ENCODE assay signal across 8 mouse cellular contexts in the genomic region with DNA sequence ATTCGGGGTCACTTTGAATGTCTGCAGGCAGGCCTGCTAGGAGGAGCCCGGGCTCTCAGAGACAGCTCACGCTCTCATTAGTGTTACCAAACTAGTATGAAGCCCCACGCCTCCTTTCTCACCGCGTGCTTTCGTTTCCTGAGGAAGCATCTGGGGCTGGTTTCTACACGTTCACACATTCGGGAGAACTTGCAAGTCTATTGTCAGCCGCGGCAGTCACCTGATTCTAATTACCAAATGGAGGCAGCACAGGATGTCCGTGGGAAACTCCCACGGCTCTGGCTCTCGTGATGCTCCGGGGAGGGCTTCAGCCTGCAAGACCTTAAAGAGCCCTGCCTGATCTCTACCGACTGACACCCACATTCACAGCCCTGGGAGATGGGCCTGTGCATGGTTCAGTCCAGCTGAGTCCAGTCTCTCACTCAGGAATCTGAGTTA. TPM values are rescaled to one million over a fixed set of nuclear protein-coding genes. Genes with fewer than 3 reads are reported as not detected.
DNase-seq lines count a peak whose midpoint lies in the region; ATAC-seq lines count a peak whose summit lies in the region.

No protein-coding gene starts in this region.

- H3K36me3 ChIP-seq in embryonic facial prominence, embryonic 13.5 days, result peaks cover 7% of the 10 kb centered on the region
- peaks cover 11% of the 10 kb centered on the region for H3K36me3 ChIP-seq in limb, embryonic 13.5 days
- H3K36me3 ChIP-seq in midbrain, embryonic 14.5 days (ENCODE audit: control insufficient read depth, insufficient read depth, low read length), result peaks cover 8% of the 10 kb centered on the region

- no peaks in the 10 kb centered on the region for H3K27me3 ChIP-seq in embryonic facial prominence, embryonic 13.5 days
- H3K27me3 ChIP-seq in limb, embryonic 13.5 days, result no peaks in the 10 kb centered on the region
- H3K27me3 ChIP-seq in midbrain, embryonic 14.5 days (ENCODE audit: control insufficient read depth, insufficient read depth, low read length), result no peaks in the 10 kb centered on the region

- WGBS in embryonic facial prominence, embryonic 13.5 days, result under 1% methylated on average over 16 of the region's 16 CpGs
- 1% methylated on average over 16 of the region's 16 CpGs for WGBS in limb, embryonic 13.5 days
- WGBS in midbrain, embryonic 14.5 days, result 2% methylated on average over 16 of the region's 16 CpGs

- peaks cover 40% of the 10 kb centered on the region for H3K4me1 ChIP-seq in embryonic facial prominence, embryonic 13.5 days
- H3K4me1 ChIP-seq in limb, embryonic 13.5 days, result peaks cover 43% of the 10 kb centered on the region
- peaks cover 35% of the 10 kb centered on the region for H3K4me1 ChIP-seq in midbrain, embryonic 14.5 days (ENCODE audit: control insufficient read depth, insufficient read depth, low read length)

- peak; percentile 69 for DNase-seq in left cerebral cortex, adult 11 months (ENCODE audit: low spot score)
- no peak for DNase-seq in left cerebral cortex, postnatal 4 days
- peak; percentile 88 to 94 for DNase-seq in heart, adult 18-20 months
- DNase-seq in kidney, adult 18-20 months, result peak; percentile 77
- DNase-seq in midbrain, embryonic 14.5 days, result peak; percentile 62
- peak; percentile 68 to 81 for DNase-seq in spleen, postnatal 10 days (ENCODE audit: low spot score in 2 of 2)

- peak overlapping the region; percentile 58 for H3K9ac ChIP-seq in embryonic facial prominence, embryonic 13.5 days
- H3K9ac ChIP-seq in limb, embryonic 13.5 days, result peak overlapping the region; percentile 55
- peak overlapping the region; percentile 32; the same call in 1 of the 2 replicates for H3K9ac ChIP-seq in midbrain, embryonic 14.5 days (replicated peaks; ENCODE audit: low read length)

- no peak for ATAC-seq in embryonic facial prominence, embryonic 13.5 days (ENCODE audit: insufficient number of reproducible peaks, insufficient read depth, low FRiP score, low TSS enrichment, low read depth)
- no peak for ATAC-seq in limb, embryonic 13.5 days (ENCODE audit: low FRiP score, low read depth)
- ATAC-seq in midbrain, embryonic 14.5 days (ENCODE audit: low FRiP score, low TSS enrichment), result no peak

- H3K9me3 ChIP-seq in embryonic facial prominence, embryonic 13.5 days, result no peaks in the 10 kb centered on the region
- H3K9me3 ChIP-seq in limb, embryonic 13.5 days, result no peaks in the 10 kb centered on the region
- no peaks in the 10 kb centered on the region for H3K9me3 ChIP-seq in midbrain, embryonic 14.5 days (ENCODE audit: control insufficient read depth, low read length)

- peak overlapping the region; percentile 32 for H3K4me3 ChIP-seq in embryonic facial prominence, embryonic 13.5 days
- H3K4me3 ChIP-seq in limb, embryonic 13.5 days, result peak overlapping the region; percentile 30
- H3K4me3 ChIP-seq in midbrain, embryonic 14.5 days (replicated peaks; ENCODE audit: low read depth, low read length), result no peak overlapping the region; the same call in 1 of the 2 replicates

- peak overlapping the region; percentile 82 for H3K27ac ChIP-seq in embryonic facial prominence, embryonic 13.5 days
- peak overlapping the region; percentile 64 for H3K27ac ChIP-seq in limb, embryonic 13.5 days
- no peak overlapping the region for H3K27ac ChIP-seq in midbrain, embryonic 14.5 days (replicated peaks; ENCODE audit: low read depth, low read length)

- H3K4me2 ChIP-seq in embryonic facial prominence, embryonic 13.5 days, result peak overlapping the region; percentile 58
- peak overlapping the region; percentile 61 for H3K4me2 ChIP-seq in limb, embryonic 13.5 days (replicated peaks)
- peak overlapping the region; percentile 43 for H3K4me2 ChIP-seq in midbrain, embryonic 14.5 days (ENCODE audit: low read length)

- intact Hi-C loops in left cerebral cortex, postnatal 4 days (cut with DNase I), result loop anchor here (5.0 kb wide), 1 partner anchor 54 kb away; no protein-coding TSS in a partner anchor

RNA-seq across cellular contexts. Expression of a gene that starts 3.0 kb away (rescaled TPM):
- total RNA-seq in left cerebral cortex, postnatal 4 days (2021), result 10 to 100 TPM; 41.1 to 45.2 TPM
- 183 and 196 TPM in 2 replicates for polyA plus RNA-seq in embryonic facial prominence, embryonic 13.5 days (2015; fragmentation: Nextera tagmentation; extraction: Ambion mirVana)
- total RNA-seq in heart, adult 18-20 months (2021), result 10 to 100 TPM; 62.7 to 68.0 TPM
- polyA plus RNA-seq in limb, embryonic 13.5 days (2015; fragmentation: Nextera tagmentation; extraction: Ambion mirVana), result 192 and 195 TPM in 2 replicates
- polyA plus RNA-seq in midbrain, embryonic 14.5 days (2014; fragmentation: Nextera tagmentation; extraction: Ambion mirVana), result 90.8 and 122 TPM in 2 replicates

RNA-seq across cellular contexts. Expression of a gene that starts 18.6 kb away (rescaled TPM):
- total RNA-seq in left cerebral cortex, postnatal 4 days (2021), result under 1 TPM; 0.12 to 0.16 TPM
- polyA plus RNA-seq in embryonic facial prominence, embryonic 13.5 days (2015; fragmentation: Nextera tagmentation; extraction: Ambion mirVana), result 0.51 and 0.55 TPM in 2 replicates
- 1 to 10 TPM in 1 of 2 experiments, under 1 TPM in 1; 0.52 to 1.7 TPM for total RNA-seq in heart, adult 18-20 months (2021)
- polyA plus RNA-seq in limb, embryonic 13.5 days (2015; fragmentation: Nextera tagmentation; extraction: Ambion mirVana), result 0.32 and 0.51 TPM in 2 replicates
- 0.17 TPM in 1 of 2 replicates, not detected in the other for polyA plus RNA-seq in midbrain, embryonic 14.5 days (2014; fragmentation: Nextera tagmentation; extraction: Ambion mirVana)

RNA-seq across cellular contexts. Expression of a gene that starts 21.1 kb away (rescaled TPM):
- total RNA-seq in left cerebral cortex, postnatal 4 days (2021), result 100 to 1,000 TPM; 103 to 120 TPM
- polyA plus RNA-seq in embryonic facial prominence, embryonic 13.5 days (2015; fragmentation: Nextera tagmentation; extraction: Ambion mirVana), result 324 and 327 TPM in 2 replicates
- 10 to 100 TPM; 40.6 to 50.5 TPM for total RNA-seq in heart, adult 18-20 months (2021)
- 323 and 330 TPM in 2 replicates for polyA plus RNA-seq in limb, embryonic 13.5 days (2015; fragmentation: Nextera tagmentation; extraction: Ambion mirVana)
- polyA plus RNA-seq in midbrain, embryonic 14.5 days (2014; fragmentation: Nextera tagmentation; extraction: Ambion mirVana), result 247 and 266 TPM in 2 replicates

RNA-seq across cellular contexts. Expression of a gene that starts 43.9 kb away (rescaled TPM):
- total RNA-seq in left cerebral cortex, postnatal 4 days (2021), result 10 to 100 TPM; 44.2 to 46.8 TPM
- 66.6 and 75.1 TPM in 2 replicates for polyA plus RNA-seq in embryonic facial prominence, embryonic 13.5 days (2015; fragmentation: Nextera tagmentation; extraction: Ambion mirVana)
- total RNA-seq in heart, adult 18-20 months (2021), result 10 to 100 TPM; 31.7 to 35.3 TPM
- polyA plus RNA-seq in limb, embryonic 13.5 days (2015; fragmentation: Nextera tagmentation; extraction: Ambion mirVana), result 69.0 and 73.8 TPM in 2 replicates
- polyA plus RNA-seq in midbrain, embryonic 14.5 days (2014; fragmentation: Nextera tagmentation; extraction: Ambion mirVana), result 57.4 and 62.7 TPM in 2 replicates
